Mouse (Mus musculus): Measurements from ENCODE around the gene Atxn2l. TPM values are rescaled to one million over a fixed set of nuclear protein-coding genes. Genes with fewer than 3 reads are reported as not detected.

Atxn2l gene
- polyA plus RNA-seq, 1 experiment from 2014 or later: 19.4 TPM

- no peak overlapping the region for H3K27ac ChIP-seq (ENCODE audit: low read depth, low read length)
- no peak overlapping the region for H3K4me3 ChIP-seq (ENCODE audit: low read depth, low read length)
- no peaks in the 10 kb centered on the region for H3K4me1 ChIP-seq (replicated peaks; ENCODE audit: control insufficient read depth, insufficient read depth, low read length)
- 89% methylated on average over 1 of the region's 1 CpGs for WGBS
- peaks cover 10% of the 10 kb centered on the region for H3K27me3 ChIP-seq (replicated peaks; ENCODE audit: control insufficient read depth, insufficient read depth, low read length)
- H3K36me3 ChIP-seq (ENCODE audit: control insufficient read depth, insufficient read depth): no peaks in the 10 kb centered on the region
- H3K9me3 ChIP-seq (ENCODE audit: control insufficient read depth): no peaks in the 10 kb centered on the region
- H3K4me2 ChIP-seq (replicated peaks; ENCODE audit: low read depth): no peak overlapping the region
- ATAC-seq: no peak
- TF ChIP-seq CTCF (IDR thresholded peaks at IDR 0.05; ENCODE audit: low read depth): no peak
- H3K9ac ChIP-seq (ENCODE audit: low read depth, low read length): no peak overlapping the region
Measured at GRCm38 (mm10) chr7:126533434-126533833, 30.2 kb upstream of the Atxn2l start.

GRCm38 (mm10) chr7:126528166-126528577, 24.9 kb upstream of the Atxn2l start:
- H3K36me3 ChIP-seq (ENCODE audit: control insufficient read depth, insufficient read depth): no peaks in the 10 kb centered on the region
- no peaks in the 10 kb centered on the region for H3K4me1 ChIP-seq (replicated peaks; ENCODE audit: control insufficient read depth, insufficient read depth, low read length)
- H3K4me3 ChIP-seq (ENCODE audit: low read depth, low read length): no peak overlapping the region
- no peak overlapping the region for H3K4me2 ChIP-seq (replicated peaks; ENCODE audit: low read depth)
- no peaks in the 10 kb centered on the region for H3K9me3 ChIP-seq (ENCODE audit: control insufficient read depth)
- TF ChIP-seq CTCF (IDR thresholded peaks at IDR 0.05; ENCODE audit: low read depth): peak; percentile 82
- WGBS: 9% methylated on average over 1 of the region's 1 CpGs
- H3K9ac ChIP-seq (ENCODE audit: low read depth, low read length): no peak overlapping the region
- H3K27me3 ChIP-seq (replicated peaks; ENCODE audit: control insufficient read depth, insufficient read depth, low read length): no peaks in the 10 kb centered on the region
- peak; percentile 28; the same call in 1 of the 2 replicates for ATAC-seq
- H3K27ac ChIP-seq (ENCODE audit: low read depth, low read length): no peak overlapping the region

GRCm38 (mm10) chr7:126523316-126523715, 20.1 kb upstream of the Atxn2l start:
- no peak overlapping the region for H3K27ac ChIP-seq (ENCODE audit: low read depth, low read length)
- H3K9me3 ChIP-seq (ENCODE audit: control insufficient read depth): no peaks in the 10 kb centered on the region
- no peaks in the 10 kb centered on the region for H3K36me3 ChIP-seq (ENCODE audit: control insufficient read depth, insufficient read depth)
- ATAC-seq: no peak
- no peaks in the 10 kb centered on the region for H3K27me3 ChIP-seq (replicated peaks; ENCODE audit: control insufficient read depth, insufficient read depth, low read length)
- H3K4me1 ChIP-seq (replicated peaks; ENCODE audit: control insufficient read depth, insufficient read depth, low read length): no peaks in the 10 kb centered on the region
- TF ChIP-seq CTCF (IDR thresholded peaks at IDR 0.05; ENCODE audit: low read depth): no peak
- WGBS: 77% methylated on average over 3 of the region's 3 CpGs
- no peak overlapping the region for H3K9ac ChIP-seq (ENCODE audit: low read depth, low read length)
- H3K4me3 ChIP-seq (ENCODE audit: low read depth, low read length): no peak overlapping the region
- H3K4me2 ChIP-seq (replicated peaks; ENCODE audit: low read depth): no peak overlapping the region

- Histone ChIP-seq H3K36me3 (ENCODE audit: control insufficient read depth, insufficient read depth) (no peaks in the 10 kb centered on the region), H3K4me1 (replicated peaks; ENCODE audit: control insufficient read depth, insufficient read depth, low read length) (no peaks in the 10 kb centered on the region), H3K27ac (ENCODE audit: low read depth, low read length) (peak overlapping the region; percentile 54; the same call in 1 of the 2 replicates), H3K4me2 (replicated peaks; ENCODE audit: low read depth) (no peak overlapping the region), H3K9ac (ENCODE audit: low read depth, low read length) (no peak overlapping the region), H3K4me3 (ENCODE audit: low read depth, low read length) (no peak overlapping the region), H3K27me3 (replicated peaks; ENCODE audit: control insufficient read depth, insufficient read depth, low read length) (no peaks in the 10 kb centered on the region), H3K9me3 (ENCODE audit: control insufficient read depth) (no peaks in the 10 kb centered on the region)
- 53% methylated on average over 2 of the region's 2 CpGs for WGBS
- no peak for ATAC-seq
- peak; percentile 27 for TF ChIP-seq CTCF (IDR thresholded peaks at IDR 0.05; ENCODE audit: low read depth)
Measured at GRCm38 (mm10) chr7:126519513-126519912, 16.3 kb upstream of the Atxn2l start.

- Histone ChIP-seq H3K9me3 (ENCODE audit: control insufficient read depth) (no peaks in the 10 kb centered on the region), H3K4me1 (replicated peaks; ENCODE audit: control insufficient read depth, insufficient read depth, low read length) (no peaks in the 10 kb centered on the region), H3K9ac (ENCODE audit: low read depth, low read length) (no peak overlapping the region), H3K27ac (ENCODE audit: low read depth, low read length) (no peak overlapping the region; the same call in 1 of the 2 replicates), H3K27me3 (replicated peaks; ENCODE audit: control insufficient read depth, insufficient read depth, low read length) (no peaks in the 10 kb centered on the region), H3K36me3 (ENCODE audit: control insufficient read depth, insufficient read depth) (no peaks in the 10 kb centered on the region), H3K4me3 (ENCODE audit: low read depth, low read length) (no peak overlapping the region), H3K4me2 (replicated peaks; ENCODE audit: low read depth) (no peak overlapping the region)
- WGBS: 77% methylated on average over 5 of the region's 5 CpGs
- TF ChIP-seq CTCF (IDR thresholded peaks at IDR 0.05; ENCODE audit: low read depth): no peak
- ATAC-seq: peak; percentile 81
Measured at GRCm38 (mm10) chr7:126518261-126518941, 15.2 kb upstream of the Atxn2l start.

GRCm38 (mm10) chr7:126511287-126511686, 8.1 kb upstream of the Atxn2l start:
- WGBS: 75% methylated on average over 3 of the region's 3 CpGs
- ATAC-seq: no peak
- H3K27me3 ChIP-seq (replicated peaks; ENCODE audit: control insufficient read depth, insufficient read depth, low read length): no peaks in the 10 kb centered on the region
- H3K4me3 ChIP-seq (ENCODE audit: low read depth, low read length): no peak overlapping the region
- no peaks in the 10 kb centered on the region for H3K4me1 ChIP-seq (replicated peaks; ENCODE audit: control insufficient read depth, insufficient read depth, low read length)
- no peak overlapping the region for H3K4me2 ChIP-seq (replicated peaks; ENCODE audit: low read depth)
- H3K27ac ChIP-seq (ENCODE audit: low read depth, low read length): no peak overlapping the region
- no peak for TF ChIP-seq CTCF (IDR thresholded peaks at IDR 0.05; ENCODE audit: low read depth)
- no peaks in the 10 kb centered on the region for H3K9me3 ChIP-seq (ENCODE audit: control insufficient read depth)
- no peak overlapping the region for H3K9ac ChIP-seq (ENCODE audit: low read depth, low read length)
- H3K36me3 ChIP-seq (ENCODE audit: control insufficient read depth, insufficient read depth): no peaks in the 10 kb centered on the region
